Mouse (Mus musculus): Measurements from ENCODE around the gene Pigk.

The Pigk gene

GRCm38 (mm10) chr3:153016355-153016754, 302.5 kb downstream of the Pigk start:
- no peak for DNase-seq

- DNase-seq: no peak
Observed at GRCm38 (mm10) chr3:153018051-153018450, 304.2 kb downstream of the Pigk start.

GRCm38 (mm10) chr3:153024016-153024415, 310.1 kb downstream of the Pigk start:
- DNase-seq: no peak
